Mouse (Mus musculus) cerebellum, adult 18-20 months (tissue): ENCODE results near the gene Fgf5.

Experiments used
- DNase-seq, 2 experiments: peaks; one replicate each; pipeline ENCODE4 v3.0.0; 2021

The Fgf5 gene

GRCm38 (mm10) chr5:98253838-98254821 lies at the start of gene Fgf5:
Gene Fgf5 (plus strand): TSS chr5:98254184.
- peak; percentile 35 to 49 for DNase-seq

- no peak for DNase-seq
These were observed 41.5 kb upstream of the Fgf5 start for GRCm38 (mm10) chr5:98212501-98212900.

GRCm38 (mm10) chr5:98221956-98222355 lies 32.0 kb upstream of the Fgf5 start:
- peak in 1 of 2 experiments; percentile 6 for DNase-seq

DNA sequence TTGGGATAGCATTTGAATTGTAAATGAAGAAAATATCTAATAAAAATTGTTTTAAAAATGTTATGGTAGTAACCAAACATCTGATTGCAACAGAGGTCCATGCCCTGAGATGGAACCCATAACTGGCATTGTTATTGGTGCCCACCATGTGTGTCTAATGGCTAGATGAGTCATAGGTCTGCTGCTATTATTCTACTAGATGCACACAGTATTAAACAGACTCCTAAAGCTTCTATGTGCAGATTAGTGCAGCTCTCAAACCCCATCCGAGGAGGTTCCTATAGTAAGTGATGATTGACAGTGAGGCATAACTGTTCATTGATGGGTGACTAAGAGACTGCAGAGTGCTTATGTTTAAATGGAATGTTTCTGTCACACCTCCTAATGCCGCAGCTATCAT lies 27.3 kb upstream of the Fgf5 start:
- no peak for DNase-seq

DNA sequence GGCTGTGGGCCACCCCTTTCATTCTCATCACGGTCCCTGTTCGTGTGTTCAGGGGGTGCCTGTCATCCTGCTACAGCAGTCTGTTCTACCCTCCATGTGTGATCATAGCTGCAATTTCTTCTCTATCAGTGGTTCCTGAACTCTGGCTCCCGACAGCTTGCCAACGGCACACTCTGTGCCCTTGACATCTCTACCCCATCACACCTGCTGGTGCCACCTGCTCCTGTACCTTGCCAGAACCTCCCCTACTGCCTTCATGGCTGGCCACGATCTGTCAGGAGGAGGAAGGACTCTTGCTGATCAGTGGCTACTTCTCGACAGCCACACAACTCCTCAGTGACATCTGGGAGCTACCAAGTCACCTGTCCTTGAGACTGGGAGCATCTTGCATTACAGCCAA lies 24.5 kb upstream of the Fgf5 start:
- DNase-seq, result peak; percentile 74 to 76

- no peak for DNase-seq
These were observed 15.5 kb upstream of the Fgf5 start for GRCm38 (mm10) chr5:98238466-98238865.

- no peak for DNase-seq
These were observed 12.6 kb upstream of the Fgf5 start for GRCm38 (mm10) chr5:98241322-98241829.

- no peak for DNase-seq
These were observed 8.7 kb upstream of the Fgf5 start for GRCm38 (mm10) chr5:98245303-98245702.

DNA sequence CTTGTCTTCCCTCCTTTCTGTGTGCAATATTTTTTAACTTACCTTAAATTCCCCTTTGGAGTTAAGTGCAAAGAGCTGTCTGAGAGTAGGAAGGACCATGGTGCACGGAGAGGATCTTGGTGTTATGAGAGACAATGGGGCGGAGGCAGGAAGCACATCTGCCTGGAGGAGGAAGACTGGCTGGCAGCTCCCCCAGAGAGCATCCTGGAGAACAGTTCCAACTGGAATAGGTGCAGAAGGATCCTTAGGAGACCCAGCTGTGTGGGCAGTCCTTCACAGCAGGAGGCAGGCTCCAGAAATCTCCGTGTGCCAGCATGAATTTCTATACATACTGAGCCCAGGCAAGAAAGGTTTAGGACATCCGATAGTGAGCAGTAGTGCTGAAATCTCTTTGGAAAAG lies 8.0 kb upstream of the Fgf5 start:
- DNase-seq, result no peak

DNA sequence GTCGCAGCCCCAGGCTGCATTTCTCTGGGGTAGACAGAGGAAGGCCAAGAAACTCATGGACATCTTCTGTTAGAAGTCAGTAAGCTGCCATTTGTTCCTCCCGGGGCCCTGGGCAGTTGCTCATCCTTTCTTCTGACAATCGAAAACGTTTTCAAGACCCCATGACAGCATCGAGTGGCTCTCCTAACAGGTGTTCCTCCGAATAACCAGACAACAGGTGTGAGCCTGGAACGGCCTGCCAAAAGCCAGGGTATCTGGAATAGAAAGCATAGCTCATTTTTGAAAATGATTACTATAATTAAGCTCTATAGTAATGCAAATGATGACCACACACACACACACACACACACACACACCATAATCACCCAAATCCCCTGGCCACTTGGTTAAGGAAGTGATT lies 7.2 kb upstream of the Fgf5 start:
- DNase-seq, result no peak

DNA sequence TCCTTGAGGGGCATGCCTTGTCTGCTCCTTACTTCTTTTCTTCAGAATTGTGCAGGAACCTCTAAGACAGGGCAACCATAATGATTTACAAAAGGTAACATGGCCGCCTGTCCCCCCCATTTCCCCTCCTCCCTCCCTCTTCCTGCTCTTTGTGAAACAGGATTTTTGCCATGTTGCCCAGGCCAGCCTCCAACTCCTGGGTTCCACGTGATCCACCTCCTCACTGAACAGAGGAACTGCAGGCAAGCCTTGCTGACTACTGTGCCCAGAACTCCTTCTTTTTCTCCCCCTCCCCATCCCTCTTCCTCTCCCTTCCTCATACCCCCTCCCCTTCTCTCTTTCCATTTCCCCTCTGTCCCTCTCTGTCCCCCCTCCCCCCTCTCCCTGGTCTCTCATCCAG lies 6.5 kb upstream of the Fgf5 start:
- no peak for DNase-seq

DNA sequence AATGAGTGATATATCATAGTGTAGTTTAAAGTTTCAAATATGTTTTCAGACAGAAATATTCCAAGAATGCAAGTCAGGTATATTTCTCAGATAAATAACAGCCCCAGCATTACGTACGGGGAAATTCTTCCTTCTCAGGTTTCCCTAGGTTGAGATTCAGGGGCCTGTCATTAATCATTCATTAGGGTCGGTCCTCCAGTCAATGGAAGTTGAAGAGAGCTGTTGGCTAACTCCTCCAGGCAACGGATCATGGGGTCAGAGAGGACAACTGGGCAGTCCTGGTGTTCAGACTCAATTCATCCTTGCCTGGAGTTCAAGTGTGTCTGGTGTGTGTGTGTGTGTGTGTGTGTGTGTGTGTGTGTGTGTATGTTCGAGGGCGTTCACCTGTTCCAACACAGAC lies 837 bp upstream of the Fgf5 start:
- DNase-seq, result no peak

GRCm38 (mm10) chr5:98255176-98255575 lies 1.2 kb downstream of the Fgf5 start:
- no peak for DNase-seq

GRCm38 (mm10) chr5:98255760-98256490 lies 1.9 kb downstream of the Fgf5 start:
- peak; percentile 16 to 27 for DNase-seq

GRCm38 (mm10) chr5:98275318-98275818 lies 21.4 kb downstream of the Fgf5 start:
- DNase-seq, result no peak

GRCm38 (mm10) chr5:98281993-98282392 lies 28.0 kb downstream of the Fgf5 start:
- DNase-seq, result no peak

GRCm38 (mm10) chr5:98283696-98284478 lies 29.9 kb downstream of the Fgf5 start:
- no peak for DNase-seq

DNA sequence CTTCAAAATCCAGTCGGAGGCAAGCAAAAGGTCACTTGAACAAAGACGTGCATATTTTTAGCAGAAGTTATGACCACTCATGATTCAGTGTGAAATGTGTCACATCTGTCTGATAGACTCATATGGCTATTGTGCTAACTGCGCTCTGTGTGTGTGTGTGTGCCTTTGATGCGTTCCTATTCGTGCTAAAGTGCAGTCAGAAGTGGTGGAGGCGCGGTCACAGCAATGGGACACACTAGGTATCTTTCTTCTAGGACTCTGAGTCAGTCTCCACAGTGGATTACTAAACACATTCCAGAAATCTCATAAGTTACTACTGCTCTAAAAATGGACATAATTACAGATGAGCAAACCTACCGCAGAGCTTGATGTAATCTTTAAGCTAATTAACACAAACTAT lies 36.7 kb downstream of the Fgf5 start:
- no peak for DNase-seq

- no peak for DNase-seq
These were observed 38.5 kb downstream of the Fgf5 start for GRCm38 (mm10) chr5:98292388-98293048.

- no peak for DNase-seq
These were observed 39.2 kb downstream of the Fgf5 start for GRCm38 (mm10) chr5:98293049-98293715.

DNA sequence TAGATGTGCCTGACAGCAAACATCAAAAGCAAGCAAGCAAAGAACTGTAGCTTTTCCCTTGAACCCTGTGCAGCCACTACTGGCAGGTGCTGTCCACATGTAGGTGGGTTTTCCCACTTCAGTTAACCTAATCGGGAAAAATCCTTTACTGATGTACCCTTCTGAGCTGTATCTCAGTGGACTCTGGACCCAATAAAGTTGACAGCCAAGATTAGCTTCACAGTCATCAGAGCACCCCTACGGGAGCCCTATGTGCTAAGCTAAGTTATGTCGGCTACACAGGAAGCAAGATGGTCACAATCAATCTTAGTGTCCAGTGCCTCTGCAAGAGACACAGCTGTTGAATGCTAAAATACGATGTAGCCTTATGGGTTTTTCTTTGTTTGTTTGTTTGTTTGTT lies 46.1 kb downstream of the Fgf5 start:
- no peak for DNase-seq

DNA sequence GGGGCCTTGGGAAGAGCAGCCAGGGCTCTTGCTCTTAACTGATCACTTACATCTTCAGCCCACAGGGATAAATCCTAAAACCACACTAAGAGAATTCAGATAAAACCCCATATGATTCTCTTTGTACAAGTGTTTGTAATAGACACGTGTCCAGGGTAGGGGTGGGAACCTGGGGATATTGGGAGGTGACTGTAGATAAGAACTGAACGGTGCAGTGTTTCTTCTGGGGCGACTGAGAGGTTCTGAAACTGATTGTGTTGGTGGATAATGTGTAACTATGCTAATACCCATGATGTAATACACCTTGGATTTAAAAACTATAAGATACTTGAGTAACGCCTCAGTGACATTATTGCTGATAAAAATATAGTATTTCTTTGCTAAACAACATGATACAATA lies 51.7 kb downstream of the Fgf5 start:
- no peak for DNase-seq
